Mouse (Mus musculus) gastrocnemius, adult 8-10 months (tissue): Measurements from ENCODE around the gene Gm17651. TPM values are rescaled to one million over a fixed set of nuclear protein-coding genes. Genes with fewer than 3 reads are reported as not detected.

Experiments used
- DNase-seq, 2 experiments: peaks; one replicate each; pipeline ENCODE4 v3.0.0; 2022; ENCODE audit warnings: low spot score in 2 of 2
- total RNA-seq, 4 experiments: library from RNA; stranded (reverse); gene quantifications; 2 replicates each; pipeline ENCODE4 v1.2.4; 2022

The Gm17651 gene
- total RNA-seq, 4 experiments from 2014 or later, result not detected

- peak; percentile 61 to 64 for DNase-seq
These were observed 6.3 kb upstream of the Gm17651 start for GRCm38 (mm10) chr3:97680631-97681320.

GRCm38 (mm10) chr3:97678416-97678815 lies 3.9 kb upstream of the Gm17651 start:
- DNase-seq, result no peak

GRCm38 (mm10) chr3:97676126-97676525 lies 1.6 kb upstream of the Gm17651 start:
- DNase-seq, result no peak

- DNase-seq, result no peak
These were observed 7.3 kb downstream of the Gm17651 start for GRCm38 (mm10) chr3:97667093-97667675.

GRCm38 (mm10) chr3:97666154-97666553 lies 8.3 kb downstream of the Gm17651 start:
- DNase-seq, result no peak

- DNase-seq, result no peak
These were observed 9.0 kb downstream of the Gm17651 start for GRCm38 (mm10) chr3:97665525-97665924.

- DNase-seq, result no peak
These were observed 13.3 kb downstream of the Gm17651 start for GRCm38 (mm10) chr3:97661206-97661605.

- no peak for DNase-seq
These were observed 14.7 kb downstream of the Gm17651 start for GRCm38 (mm10) chr3:97659746-97660145.

- DNase-seq, result peak in 1 of 2 experiments; percentile 77
These were observed 15.9 kb downstream of the Gm17651 start for GRCm38 (mm10) chr3:97658426-97659193.

GRCm38 (mm10) chr3:97657655-97658411 lies 16.7 kb downstream of the Gm17651 start, which contains the start of gene Prkab2:
Prkab2 (plus strand) TSS chr3:97658193.
- DNase-seq, result peak; percentile 99

GRCm38 (mm10) chr3:97654901-97655300 lies 19.6 kb downstream of the Gm17651 start:
- DNase-seq, result no peak

GRCm38 (mm10) chr3:97653781-97654180 lies 20.7 kb downstream of the Gm17651 start:
- no peak for DNase-seq

GRCm38 (mm10) chr3:97651604-97652003 lies 22.9 kb downstream of the Gm17651 start:
- DNase-seq, result no peak

- no peak for DNase-seq
These were observed 25.0 kb downstream of the Gm17651 start for GRCm38 (mm10) chr3:97649469-97649868.

- no peak for DNase-seq
These were observed 25.5 kb downstream of the Gm17651 start for GRCm38 (mm10) chr3:97649022-97649421.

GRCm38 (mm10) chr3:97648518-97648917 lies 26.0 kb downstream of the Gm17651 start:
- DNase-seq, result no peak

GRCm38 (mm10) chr3:97642001-97642400 lies 32.5 kb downstream of the Gm17651 start:
- no peak for DNase-seq

- DNase-seq, result no peak
These were observed 33.1 kb downstream of the Gm17651 start for GRCm38 (mm10) chr3:97641396-97641795.

- peak in 1 of 2 experiments; percentile 67 for DNase-seq
These were observed 40.2 kb downstream of the Gm17651 start for GRCm38 (mm10) chr3:97634288-97634761.

GRCm38 (mm10) chr3:97633456-97633855 lies 41.0 kb downstream of the Gm17651 start:
- DNase-seq, result no peak

- DNase-seq, result no peak
These were observed 43.1 kb downstream of the Gm17651 start for GRCm38 (mm10) chr3:97631258-97631860.
